Mouse (Mus musculus): Measurements from ENCODE around the gene Mapk7. TPM values are rescaled to one million over a fixed set of nuclear protein-coding genes. Genes with fewer than 3 reads are reported as not detected.

The Mapk7 gene
- polyA plus RNA-seq, 1 experiment = 10.6 TPM

DNA sequence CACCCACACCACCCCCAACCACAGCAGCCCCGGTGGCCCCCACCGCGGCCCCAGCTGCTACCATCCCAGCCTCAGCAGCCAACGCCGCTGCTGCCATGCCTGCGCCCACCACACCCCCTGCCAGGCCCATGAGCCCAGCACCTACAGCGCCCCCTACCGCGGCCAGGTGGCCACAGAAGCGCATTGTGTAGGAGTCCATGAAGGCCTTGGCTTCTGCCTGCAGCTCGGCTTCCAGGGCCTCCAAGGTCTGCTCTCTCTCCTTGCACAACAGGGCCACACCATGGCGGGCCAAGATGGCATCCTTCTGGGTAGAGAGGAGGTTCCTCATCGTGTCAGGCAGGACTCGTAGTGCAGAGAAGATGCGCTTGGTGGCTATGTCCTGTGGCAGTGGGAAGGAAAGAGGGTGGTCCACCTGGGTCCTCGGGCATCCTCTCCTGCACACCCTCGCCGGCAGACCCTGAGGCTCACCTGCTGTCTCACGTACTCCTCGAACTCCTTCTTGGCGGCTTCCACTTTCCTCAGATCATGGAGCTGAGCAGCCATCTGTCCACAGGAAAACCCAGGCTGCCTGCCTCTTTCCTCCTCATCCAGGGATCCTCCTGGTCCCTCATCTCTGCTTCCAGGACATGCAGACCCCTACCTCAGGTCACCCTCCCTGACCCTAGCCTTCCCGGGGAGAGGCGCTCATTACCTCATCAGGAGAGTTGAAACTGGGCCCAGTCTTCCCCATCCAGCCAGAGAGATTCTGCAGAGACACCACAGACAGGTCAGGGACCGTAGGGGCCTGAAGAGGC is 44.5 kb downstream of the Mapk7 start:
- TF ChIP-seq CTCF (IDR thresholded peaks at IDR 0.05; ENCODE audit: control insufficient read depth, insufficient read depth, insufficient replicate concordance, low read depth, low read length) (peak; percentile 48; the same call in 1 of the 2 replicates), POLR2A (IDR thresholded peaks at IDR 0.05; ENCODE audit: control insufficient read depth, low read depth, low read length) (no peak)
- no peak overlapping the region for H3K27ac ChIP-seq (ENCODE audit: control insufficient read depth, insufficient read depth, low read depth, low read length)
- peak overlapping the region; percentile 3 for H3K4me3 ChIP-seq (ENCODE audit: control insufficient read depth, low read depth, low read length)

GRCm38 (mm10) chr11:61448599-61449225 is 45.5 kb downstream of the Mapk7 start:
- Histone ChIP-seq H3K4me3 (ENCODE audit: control insufficient read depth, low read depth, low read length) (no peak overlapping the region), H3K27ac (ENCODE audit: control insufficient read depth, insufficient read depth, low read depth, low read length) (no peak overlapping the region), H3K4me1 (ENCODE audit: control insufficient read depth, insufficient read depth, low read length) (peaks cover 27% of the 10 kb centered on the region), H3K27me3 (ENCODE audit: control insufficient read depth, insufficient read depth, low read length) (no peaks in the 10 kb centered on the region), H3K36me3 (ENCODE audit: control insufficient read depth, insufficient read depth, low read length) (no peaks in the 10 kb centered on the region)
- no peak for TF ChIP-seq POLR2A (IDR thresholded peaks at IDR 0.05; ENCODE audit: control insufficient read depth, low read depth, low read length)
- TF ChIP-seq CTCF (IDR thresholded peaks at IDR 0.05; ENCODE audit: control insufficient read depth, insufficient read depth, insufficient replicate concordance, low read depth, low read length) = no peak

More for the DNA sequence above, 44.5 kb downstream of the Mapk7 start:
- Histone ChIP-seq H3K27me3 (ENCODE audit: control insufficient read depth, insufficient read depth, low read length) (no peaks in the 10 kb centered on the region), H3K36me3 (ENCODE audit: control insufficient read depth, insufficient read depth, low read length) (no peaks in the 10 kb centered on the region), H3K4me1 (ENCODE audit: control insufficient read depth, insufficient read depth, low read length) (peaks cover 32% of the 10 kb centered on the region)

- no peaks in the 10 kb centered on the region for H3K27me3 ChIP-seq (ENCODE audit: control insufficient read depth, insufficient read depth, low read length)
- peaks cover 20% of the 10 kb centered on the region for H3K4me1 ChIP-seq (ENCODE audit: control insufficient read depth, insufficient read depth, low read length)
- no peak overlapping the region for H3K4me3 ChIP-seq (ENCODE audit: control insufficient read depth, low read depth, low read length)
- H3K27ac ChIP-seq (ENCODE audit: control insufficient read depth, insufficient read depth, low read depth, low read length) = no peak overlapping the region
- TF ChIP-seq POLR2A (IDR thresholded peaks at IDR 0.05; ENCODE audit: control insufficient read depth, low read depth, low read length) (no peak), CTCF (IDR thresholded peaks at IDR 0.05; ENCODE audit: control insufficient read depth, insufficient read depth, insufficient replicate concordance, low read depth, low read length) (no peak)
- H3K36me3 ChIP-seq (ENCODE audit: control insufficient read depth, insufficient read depth, low read length) = no peaks in the 10 kb centered on the region
Measured at GRCm38 (mm10) chr11:61448041-61448440, 46.2 kb downstream of the Mapk7 start.

DNA sequence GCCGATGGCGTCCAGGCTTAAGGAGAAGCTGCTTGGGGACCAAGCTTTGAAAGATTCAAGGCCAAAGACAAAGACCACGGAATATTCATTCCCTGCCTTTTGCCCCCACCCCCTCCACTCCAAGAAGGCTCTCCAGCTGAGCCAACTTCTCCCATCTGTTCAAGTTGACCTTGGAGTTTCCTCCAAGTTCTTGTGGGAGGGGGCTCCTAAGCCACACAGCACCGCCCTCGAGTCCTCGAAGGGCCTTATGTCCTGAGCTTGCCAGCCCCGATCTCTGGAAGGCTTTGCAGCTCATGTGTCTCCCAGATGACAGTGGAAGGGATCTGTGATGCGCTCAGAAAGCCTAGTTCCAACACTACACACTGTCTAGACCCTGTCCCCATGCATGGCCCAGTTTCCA is 46.9 kb downstream of the Mapk7 start:
- Histone ChIP-seq H3K27me3 (ENCODE audit: control insufficient read depth, insufficient read depth, low read length) (no peaks in the 10 kb centered on the region), H3K4me3 (ENCODE audit: control insufficient read depth, low read depth, low read length) (no peak overlapping the region), H3K27ac (ENCODE audit: control insufficient read depth, insufficient read depth, low read depth, low read length) (no peak overlapping the region), H3K4me1 (ENCODE audit: control insufficient read depth, insufficient read depth, low read length) (peaks cover 15% of the 10 kb centered on the region), H3K36me3 (ENCODE audit: control insufficient read depth, insufficient read depth, low read length) (no peaks in the 10 kb centered on the region)
- TF ChIP-seq CTCF (IDR thresholded peaks at IDR 0.05; ENCODE audit: control insufficient read depth, insufficient read depth, insufficient replicate concordance, low read depth, low read length) (no peak), POLR2A (IDR thresholded peaks at IDR 0.05; ENCODE audit: control insufficient read depth, low read depth, low read length) (no peak)

DNA sequence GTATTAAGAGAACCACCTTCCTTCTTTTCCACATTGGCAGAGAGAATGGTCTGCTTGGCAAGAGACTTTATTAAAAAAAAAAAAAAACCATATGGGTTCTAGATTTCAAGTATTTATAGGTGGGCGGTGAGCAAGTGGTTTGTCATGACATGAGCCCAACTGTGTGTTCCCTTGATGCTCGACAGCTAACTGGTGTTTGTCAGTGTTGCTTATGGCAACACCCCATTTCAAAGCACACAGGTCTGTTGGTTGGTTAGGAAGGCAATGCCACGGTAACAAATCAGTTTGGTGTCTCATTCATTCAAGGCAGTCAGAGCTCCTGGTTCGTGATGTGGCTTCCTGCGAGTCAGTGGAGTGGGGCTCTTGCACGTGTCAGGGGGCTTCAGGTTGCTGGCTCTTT is 50.4 kb downstream of the Mapk7 start:
- Histone ChIP-seq H3K4me3 (ENCODE audit: control insufficient read depth, low read depth, low read length) (no peak overlapping the region), H3K27ac (ENCODE audit: control insufficient read depth, insufficient read depth, low read depth, low read length) (no peak overlapping the region), H3K4me1 (ENCODE audit: control insufficient read depth, insufficient read depth, low read length) (0 out of 2 replicates have a peak, but pooled peaks cover 3% of the 10 kb centered on the region), H3K36me3 (ENCODE audit: control insufficient read depth, insufficient read depth, low read length) (no peaks in the 10 kb centered on the region), H3K27me3 (ENCODE audit: control insufficient read depth, insufficient read depth, low read length) (no peaks in the 10 kb centered on the region)
- no peak for TF ChIP-seq POLR2A (IDR thresholded peaks at IDR 0.05; ENCODE audit: control insufficient read depth, low read depth, low read length)
- TF ChIP-seq CTCF (IDR thresholded peaks at IDR 0.05; ENCODE audit: control insufficient read depth, insufficient read depth, insufficient replicate concordance, low read depth, low read length) = no peak

- Histone ChIP-seq H3K27me3 (ENCODE audit: control insufficient read depth, insufficient read depth, low read length) (no peaks in the 10 kb centered on the region), H3K27ac (ENCODE audit: control insufficient read depth, insufficient read depth, low read depth, low read length) (no peak overlapping the region), H3K4me3 (ENCODE audit: control insufficient read depth, low read depth, low read length) (no peak overlapping the region), H3K4me1 (ENCODE audit: control insufficient read depth, insufficient read depth, low read length) (no peaks in the 10 kb centered on the region), H3K36me3 (ENCODE audit: control insufficient read depth, insufficient read depth, low read length) (no peaks in the 10 kb centered on the region)
- TF ChIP-seq POLR2A (IDR thresholded peaks at IDR 0.05; ENCODE audit: control insufficient read depth, low read depth, low read length) = no peak
- TF ChIP-seq CTCF (IDR thresholded peaks at IDR 0.05; ENCODE audit: control insufficient read depth, insufficient read depth, insufficient replicate concordance, low read depth, low read length) = no peak
Measured at GRCm38 (mm10) chr11:61441670-61442069, 52.5 kb downstream of the Mapk7 start.

DNA sequence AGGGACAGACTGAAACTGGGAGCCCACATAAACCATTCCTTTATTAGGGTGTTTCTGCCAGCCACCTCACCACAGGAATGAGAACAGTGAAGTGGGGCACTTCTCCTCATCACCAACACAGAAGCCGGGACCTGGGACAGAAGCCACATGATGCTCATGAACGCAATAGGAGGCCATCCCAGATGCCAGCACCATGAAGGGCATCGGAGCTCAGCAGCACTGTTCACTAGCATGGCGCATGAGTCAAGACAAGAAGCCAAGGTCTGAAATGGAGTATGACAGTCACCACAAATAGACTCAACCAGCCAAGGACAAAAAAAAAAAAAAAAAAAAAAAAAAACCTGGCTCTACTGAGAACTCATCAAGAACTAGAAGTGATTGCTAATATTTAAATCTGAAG is 53.8 kb downstream of the Mapk7 start:
- Histone ChIP-seq H3K27ac (ENCODE audit: control insufficient read depth, insufficient read depth, low read depth, low read length) (no peak overlapping the region), H3K4me3 (ENCODE audit: control insufficient read depth, low read depth, low read length) (no peak overlapping the region), H3K4me1 (ENCODE audit: control insufficient read depth, insufficient read depth, low read length) (no peaks in the 10 kb centered on the region), H3K36me3 (ENCODE audit: control insufficient read depth, insufficient read depth, low read length) (no peaks in the 10 kb centered on the region), H3K27me3 (ENCODE audit: control insufficient read depth, insufficient read depth, low read length) (no peaks in the 10 kb centered on the region)
- no peak for TF ChIP-seq POLR2A (IDR thresholded peaks at IDR 0.05; ENCODE audit: control insufficient read depth, low read depth, low read length)
- no peak for TF ChIP-seq CTCF (IDR thresholded peaks at IDR 0.05; ENCODE audit: control insufficient read depth, insufficient read depth, insufficient replicate concordance, low read depth, low read length)
